Mouse (Mus musculus) cerebellum, adult 2 months (tissue): ENCODE measurements at regions not wholly inside any gene's neighbourhood (a gene's known extent, or its start where the extent isn't known, plus 50 kb on each side); places are given as distances from the start of the nearest gene placed in this dataset.

Experiments
- CTCF ChIP-seq: fragments of 200-500 bp; IDR thresholded peaks from 2 replicates; pipeline ENCODE4 v1.5.1; 2011; ENCODE audit warnings: low read depth, mild to moderate bottlenecking, control low read depth, low read length, moderate library complexity, borderline replicate concordance; ENCODE audit not compliant: insufficient read depth
- POLR2A ChIP-seq: fragments of 200-500 bp; IDR thresholded peaks from 2 replicates; pipeline ENCODE4 v1.6.1; 2011; ENCODE audit warnings: low read length, control low read depth, borderline replicate concordance; ENCODE audit not compliant: insufficient read depth

DNA sequence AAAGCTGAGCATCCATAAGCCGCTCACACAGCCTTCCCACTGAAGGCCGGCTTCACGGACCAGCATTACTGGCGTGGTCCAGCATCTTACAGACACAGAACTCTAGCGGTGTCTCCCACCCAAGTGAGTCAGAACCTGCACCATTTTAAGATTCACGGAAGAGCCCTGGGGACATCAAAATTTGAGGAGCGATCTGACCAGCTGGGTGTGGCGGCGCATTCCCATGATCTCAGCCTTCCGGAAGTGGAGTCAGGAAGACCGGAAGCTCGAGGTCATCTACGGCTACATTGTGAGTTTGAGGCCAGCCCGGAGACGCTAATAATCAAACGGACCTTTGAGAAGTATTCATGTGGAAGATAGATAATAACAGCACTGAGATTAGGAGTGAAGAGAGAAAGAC, 171.5 kb upstream of the Jmjd1c start:
- TF ChIP-seq POLR2A (no peak), CTCF (no peak)
